Mouse (Mus musculus) CD4-positive, CD25-positive, alpha-beta regulatory T cell, adult 2 months (primary cell): ENCODE results near the gene Hfe.
"Not testable (repeated sequence)": the region's sequence is repeated elsewhere in the genome, so short reads cannot be mapped to it uniquely, and the experiment has no call there.

Source experiments
- DNase-seq: peaks from one replicate; pipeline ENCODE4 v3.0.0-alpha.2; 2012; ENCODE audit warnings: low read depth, low spot score

Hfe gene

DNA sequence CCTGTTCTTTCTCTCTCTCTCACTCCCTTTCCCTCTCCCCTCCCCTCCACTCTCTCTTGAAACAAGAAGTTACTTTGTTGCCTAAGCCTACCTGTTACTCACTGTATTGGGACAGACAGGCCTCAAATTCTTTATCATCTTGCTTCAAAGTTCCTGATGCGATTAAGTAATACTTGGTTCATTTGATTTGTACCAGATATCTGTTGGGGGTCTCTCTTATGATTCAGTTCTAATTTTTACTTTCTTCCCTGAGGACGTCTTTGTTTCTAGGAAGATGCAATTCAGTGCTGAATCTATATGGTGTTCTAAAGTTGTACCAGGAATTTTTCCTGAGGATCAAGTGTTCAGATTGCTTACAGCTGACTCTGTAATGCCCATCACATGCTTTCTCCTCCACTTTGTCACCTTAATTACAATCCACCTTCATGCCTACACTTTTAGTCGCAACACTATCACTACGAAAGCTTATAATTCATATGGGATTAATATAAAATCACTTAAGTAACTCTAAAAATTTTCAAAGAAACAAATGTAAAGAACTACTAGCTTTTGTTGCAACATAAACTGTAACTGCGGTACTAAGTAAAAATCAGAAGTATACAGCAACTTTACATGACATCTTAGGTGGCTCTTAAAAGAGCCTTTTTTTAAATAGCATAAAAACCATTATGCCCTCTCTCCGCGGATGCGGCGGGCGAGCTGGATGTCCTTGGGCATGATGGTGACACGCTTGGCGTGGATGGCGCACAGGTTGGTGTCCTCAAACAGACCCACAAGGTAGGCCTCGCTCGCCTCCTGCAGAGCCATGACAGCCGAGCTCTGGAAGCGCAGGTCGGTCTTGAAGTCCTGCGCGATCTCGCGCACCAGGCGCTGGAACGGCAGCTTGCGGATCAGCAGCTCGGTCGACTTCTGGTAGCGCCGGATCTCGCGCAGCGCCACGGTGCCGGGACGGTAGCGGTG is 34.0 kb upstream of the Hfe start:
- DNase-seq, result no peak

DNA sequence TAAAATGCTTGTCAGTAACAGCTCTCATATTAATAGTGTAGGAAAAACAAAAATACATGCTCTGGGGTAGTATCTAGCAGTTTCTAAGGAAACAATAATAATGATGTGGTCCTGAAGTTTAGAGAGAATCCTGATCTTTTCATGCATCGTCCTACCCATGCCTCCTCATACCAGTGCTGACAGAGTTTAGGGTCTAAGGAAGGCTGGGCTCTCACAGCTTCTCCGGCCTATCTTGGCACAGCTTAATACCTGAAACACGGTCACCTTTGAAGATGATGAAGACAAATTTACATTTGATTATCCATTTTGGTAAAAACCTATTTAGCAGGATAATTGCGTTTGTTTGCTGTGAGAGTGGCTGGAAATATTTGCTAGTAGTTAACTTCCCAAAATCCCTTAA is 33.3 kb upstream of the Hfe start:
- DNase-seq, result no peak

DNA sequence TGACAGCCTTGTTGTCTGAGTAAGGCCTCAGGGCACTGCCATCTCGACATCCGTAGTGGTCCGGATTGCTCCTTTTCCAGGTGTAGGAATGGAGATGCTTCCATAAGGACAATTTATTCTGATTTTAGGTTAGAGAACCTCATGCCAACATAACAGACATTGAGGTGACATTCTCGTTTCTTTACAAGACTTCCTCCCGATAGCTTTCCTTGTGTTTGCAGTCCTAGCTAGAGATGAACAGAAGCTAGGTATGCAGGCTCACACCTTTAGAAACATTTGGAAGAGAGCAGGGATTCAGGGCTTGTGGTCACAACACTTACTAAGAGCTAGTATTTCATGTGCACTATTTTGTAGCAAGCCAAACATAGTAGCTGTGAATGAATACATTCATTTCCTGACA is 32.6 kb upstream of the Hfe start:
- DNase-seq, result no peak

DNA sequence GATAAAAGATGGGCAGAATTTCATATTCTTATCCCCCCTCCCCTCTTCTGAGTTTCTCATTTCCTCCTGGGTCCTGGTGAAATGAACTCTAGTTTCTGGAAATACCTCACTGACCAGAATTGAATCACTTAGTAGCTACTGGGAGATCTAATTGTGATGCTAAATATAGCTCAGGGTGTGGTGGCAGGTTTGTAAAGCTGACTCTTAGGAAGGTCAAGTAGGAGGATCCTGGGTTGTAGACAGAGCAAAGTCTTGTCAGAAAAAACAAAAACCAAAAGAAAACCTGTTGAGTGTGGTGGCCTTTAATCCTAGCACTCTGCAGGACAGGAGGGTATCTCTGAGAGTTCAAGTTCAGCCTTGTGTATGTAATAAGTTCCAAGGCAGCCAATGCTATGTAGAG is 31.4 kb upstream of the Hfe start:
- DNase-seq, result no peak

DNA sequence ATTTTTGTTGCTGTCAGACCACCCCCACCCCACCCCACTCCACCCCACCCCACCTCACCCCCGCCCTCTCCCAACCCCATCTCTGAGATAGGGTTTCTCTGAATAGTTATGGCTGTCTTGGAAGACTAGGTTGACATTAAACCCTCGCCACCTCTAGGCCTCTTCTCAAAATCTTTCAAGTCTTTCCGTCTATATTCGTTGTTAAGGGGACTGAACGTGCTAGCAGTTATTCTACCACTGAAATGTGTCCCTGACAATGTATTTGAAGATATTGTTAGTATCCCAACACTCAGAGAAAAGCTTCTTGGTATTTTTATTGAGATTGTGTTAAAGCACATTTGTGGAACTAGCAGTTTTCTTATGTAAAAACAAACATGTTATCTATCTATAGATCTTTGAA is 30.3 kb upstream of the Hfe start:
- DNase-seq, result no peak

DNA sequence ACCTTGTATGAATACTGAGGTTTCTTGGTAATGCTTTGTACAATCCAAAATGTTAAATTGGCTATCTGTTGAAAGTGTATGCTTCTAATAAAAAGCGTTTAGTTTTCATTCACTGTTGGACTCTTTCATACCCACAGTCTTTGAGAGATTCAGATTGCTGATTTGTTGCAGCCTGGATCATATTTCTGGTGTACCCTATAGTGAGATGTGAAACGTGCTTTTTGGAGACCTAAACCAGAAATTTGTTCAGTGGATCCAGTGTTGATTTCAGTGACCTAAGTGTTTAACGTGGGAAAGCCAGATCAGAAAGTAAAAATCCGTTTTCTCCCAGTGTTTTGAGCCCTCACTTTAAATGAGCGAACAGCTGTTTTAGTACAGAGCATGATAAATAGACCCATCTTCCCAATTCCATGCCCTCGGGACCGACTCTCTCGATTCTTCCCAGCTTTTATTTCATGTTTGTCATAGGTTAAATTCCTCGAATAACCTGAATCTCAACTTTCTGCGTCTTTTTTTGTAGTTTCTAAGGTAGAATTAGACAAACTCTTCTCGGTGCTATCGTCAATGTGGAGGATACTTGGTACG is 29.7 kb upstream of the Hfe start:
- no peak for DNase-seq

DNA sequence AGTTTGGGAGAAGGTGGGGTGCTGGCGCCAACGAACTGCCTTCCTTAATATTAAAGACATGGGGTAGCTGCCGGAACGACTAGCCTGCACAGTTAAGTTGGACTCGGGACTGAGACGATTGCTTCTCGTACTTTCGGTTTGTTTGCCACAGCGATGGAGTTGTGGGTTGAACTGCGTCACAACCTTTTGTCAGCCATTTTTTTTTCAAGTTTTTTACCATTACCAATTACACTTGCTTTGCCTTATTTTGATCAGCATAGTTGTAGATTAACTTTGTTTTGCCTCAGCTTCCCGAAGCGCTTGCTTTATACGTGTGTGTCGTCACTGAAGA is 29.2 kb upstream of the Hfe start:
- peak; percentile 91 for DNase-seq

DNA sequence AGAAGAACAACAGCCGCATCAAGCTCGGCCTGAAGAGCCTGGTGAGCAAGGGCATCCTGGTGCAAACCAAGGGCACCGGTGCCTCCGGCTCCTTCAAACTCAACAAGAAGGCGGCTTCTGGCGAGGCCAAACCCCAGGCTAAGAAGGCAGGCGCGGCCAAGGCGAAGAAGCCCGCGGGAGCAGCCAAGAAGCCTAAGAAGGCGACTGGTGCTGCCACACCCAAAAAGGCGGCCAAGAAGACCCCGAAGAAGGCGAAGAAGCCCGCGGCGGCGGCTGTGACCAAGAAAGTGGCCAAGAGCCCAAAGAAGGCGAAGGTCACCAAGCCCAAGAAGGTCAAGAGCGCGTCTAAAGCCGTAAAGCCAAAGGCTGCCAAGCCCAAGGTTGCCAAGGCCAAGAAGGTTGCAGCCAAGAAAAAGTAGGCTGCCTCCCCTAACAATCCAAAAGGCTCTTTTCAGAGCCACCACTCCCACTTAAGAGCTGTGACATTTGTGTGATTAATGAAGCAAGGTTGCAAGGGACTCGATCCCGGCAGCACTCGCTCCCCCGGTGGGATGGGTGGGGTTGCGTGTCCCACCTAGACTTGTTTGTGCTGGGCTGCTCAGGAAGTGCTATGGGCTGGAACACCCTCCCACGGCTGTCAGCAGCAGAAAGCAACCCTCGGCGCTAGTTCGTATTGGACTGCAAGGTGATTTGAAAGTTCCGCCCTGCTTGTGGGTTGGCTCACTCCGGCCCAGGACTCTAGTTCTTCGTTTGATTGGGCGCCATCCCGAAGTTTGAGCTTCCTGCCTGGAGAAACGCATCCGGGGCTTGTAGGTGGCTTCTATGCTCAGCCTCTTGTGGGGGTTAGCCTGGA is 28.6 kb upstream of the Hfe start:
- peak; percentile 93 for DNase-seq

DNA sequence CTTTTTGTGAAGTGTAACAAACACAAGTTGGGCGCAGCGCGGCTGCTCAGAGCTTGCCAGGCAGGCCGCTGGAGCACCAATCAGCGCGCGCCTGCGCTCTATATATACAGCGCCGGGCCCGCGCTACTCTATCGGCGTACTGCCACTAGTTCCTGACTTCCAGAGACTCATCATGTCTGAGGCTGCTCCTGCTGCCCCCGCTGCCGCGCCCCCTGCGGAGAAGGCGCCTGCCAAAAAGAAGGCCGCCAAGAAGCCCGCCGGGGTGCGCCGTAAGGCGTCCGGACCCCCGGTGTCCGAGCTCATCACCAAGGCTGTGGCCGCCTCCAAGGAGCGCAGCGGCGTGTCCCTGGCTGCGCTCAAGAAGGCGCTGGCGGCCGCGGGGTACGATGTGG is 28.0 kb upstream of the Hfe start, which contains the start of gene Hist1h1c:
Gene Hist1h1c, plus strand, starts transcription at position 132 of the 392 bp plus-strand sequence.
- DNase-seq, result peak; percentile 93

DNA sequence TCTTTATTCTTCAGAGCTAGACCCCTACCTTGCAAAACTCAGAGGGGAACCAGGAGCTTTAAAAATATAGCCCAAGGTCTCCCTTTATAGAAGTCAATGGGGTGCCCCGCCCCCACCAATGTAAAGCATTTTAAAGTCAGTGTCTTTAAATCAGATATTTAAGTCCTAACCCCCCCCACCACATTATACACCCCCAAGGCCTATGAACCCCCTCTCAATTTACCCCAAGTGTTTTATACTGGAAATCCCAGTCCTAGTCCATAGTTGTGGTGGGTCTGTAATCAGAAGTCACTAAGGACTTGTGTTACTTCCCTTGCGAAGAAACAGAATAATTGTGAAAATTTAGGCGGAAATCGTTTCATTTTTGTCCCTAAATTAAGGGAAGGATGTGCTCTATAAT is 27.4 kb upstream of the Hfe start:
- DNase-seq, result peak; percentile 35

DNA sequence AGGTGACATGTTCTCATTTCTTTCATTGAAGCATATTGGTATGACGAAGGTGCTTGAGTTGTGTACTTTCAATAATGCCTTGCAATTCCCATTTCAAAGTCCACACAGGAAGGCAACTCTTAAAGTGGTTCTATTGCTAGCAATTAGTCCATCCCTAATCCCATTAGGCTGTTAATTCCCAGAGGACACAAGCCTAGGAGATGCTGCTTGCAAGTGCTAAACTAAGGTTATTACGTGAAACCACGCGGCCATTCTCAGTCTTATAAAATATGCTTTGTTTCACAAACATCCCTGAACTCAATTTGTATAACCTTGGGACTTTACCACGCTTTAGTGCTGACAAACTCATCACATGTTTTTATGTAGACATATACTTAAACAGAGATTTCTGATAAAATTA is 26.4 kb upstream of the Hfe start:
- DNase-seq, result no peak

DNA sequence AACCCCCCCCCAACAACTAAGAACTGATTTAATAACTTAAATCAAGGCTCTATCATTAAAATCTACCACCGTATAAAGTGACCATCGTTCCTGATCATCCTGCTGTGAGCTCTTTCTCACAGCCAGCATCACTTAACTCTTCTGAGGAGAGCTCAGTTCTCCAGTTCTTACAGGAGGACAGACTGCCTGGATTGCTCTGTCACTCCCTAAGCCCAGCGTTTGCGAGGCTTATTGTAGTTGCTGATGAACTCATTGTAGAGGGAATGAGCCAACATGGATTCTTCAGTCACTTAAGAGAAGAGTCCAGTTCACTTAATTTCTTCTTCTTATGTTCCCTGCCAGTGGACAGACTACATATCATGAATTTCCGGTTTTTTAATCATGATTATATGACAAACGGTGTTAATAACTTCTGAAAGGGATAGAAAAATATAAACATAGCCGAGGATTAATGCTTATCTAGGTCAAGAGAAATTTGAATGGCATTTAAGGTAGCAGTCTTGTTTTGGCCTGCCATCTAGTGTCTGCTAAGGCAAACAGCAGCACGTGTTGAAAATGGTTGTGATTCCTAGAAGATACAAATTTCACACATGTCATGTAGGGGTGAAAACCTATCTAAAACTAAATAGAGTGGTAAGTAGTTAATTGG is 21.6 kb upstream of the Hfe start:
- peak; percentile 77 for DNase-seq

DNA sequence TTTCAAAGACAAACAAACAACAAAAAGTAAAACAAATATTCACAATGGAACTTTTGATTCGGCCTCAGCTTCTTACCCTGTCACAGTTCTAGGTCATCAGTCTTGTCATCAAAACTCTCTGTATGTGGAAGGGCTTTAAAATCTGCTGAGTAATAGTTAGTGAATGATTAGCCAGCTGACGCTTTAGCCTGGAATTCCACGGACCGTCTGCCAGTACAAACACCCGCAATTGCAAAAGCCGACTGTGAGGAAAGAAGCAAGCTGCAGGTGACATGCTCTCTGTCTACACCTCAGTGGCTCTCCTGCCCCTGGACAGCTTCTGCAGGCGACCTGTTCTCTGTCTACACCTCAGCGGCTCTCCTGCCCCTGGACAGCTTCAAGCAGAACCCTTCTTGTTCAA is 19.8 kb upstream of the Hfe start:
- DNase-seq, result no peak

DNA sequence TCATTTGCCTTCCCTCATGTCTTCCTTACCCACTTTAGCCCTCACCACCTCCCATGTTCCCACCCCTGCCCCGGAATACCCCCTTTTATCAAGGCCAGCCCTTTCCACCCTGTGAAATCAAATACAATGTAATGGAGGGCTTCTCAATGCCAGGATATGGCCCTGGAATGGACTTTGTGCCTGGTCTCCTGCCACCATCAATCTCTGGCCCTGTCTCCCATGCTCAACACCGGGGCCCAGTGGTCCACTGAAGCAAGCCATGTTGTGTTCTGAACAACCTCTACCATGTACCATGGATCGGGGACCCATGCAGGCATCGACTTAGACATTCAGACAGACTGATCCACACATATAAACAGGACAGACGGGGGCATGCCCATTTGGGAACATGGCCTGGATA is 19.1 kb upstream of the Hfe start:
- no peak for DNase-seq

DNA sequence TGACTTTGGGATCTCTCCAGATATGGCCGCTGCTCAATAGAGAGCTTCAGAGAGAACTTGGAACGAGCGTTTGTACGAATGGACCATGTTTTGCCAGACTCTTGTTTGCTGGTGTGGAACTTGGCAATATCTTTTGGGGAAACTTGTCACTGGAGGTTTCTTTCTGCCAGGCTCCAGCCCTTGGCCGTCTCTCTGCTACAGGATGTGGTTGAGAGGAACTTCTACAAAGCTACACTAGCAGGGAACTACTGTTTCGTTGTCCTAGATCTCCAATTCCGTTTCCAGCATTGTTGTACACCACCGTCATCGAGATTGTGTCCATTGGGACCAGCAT is 18.5 kb upstream of the Hfe start:
- no peak for DNase-seq

DNA sequence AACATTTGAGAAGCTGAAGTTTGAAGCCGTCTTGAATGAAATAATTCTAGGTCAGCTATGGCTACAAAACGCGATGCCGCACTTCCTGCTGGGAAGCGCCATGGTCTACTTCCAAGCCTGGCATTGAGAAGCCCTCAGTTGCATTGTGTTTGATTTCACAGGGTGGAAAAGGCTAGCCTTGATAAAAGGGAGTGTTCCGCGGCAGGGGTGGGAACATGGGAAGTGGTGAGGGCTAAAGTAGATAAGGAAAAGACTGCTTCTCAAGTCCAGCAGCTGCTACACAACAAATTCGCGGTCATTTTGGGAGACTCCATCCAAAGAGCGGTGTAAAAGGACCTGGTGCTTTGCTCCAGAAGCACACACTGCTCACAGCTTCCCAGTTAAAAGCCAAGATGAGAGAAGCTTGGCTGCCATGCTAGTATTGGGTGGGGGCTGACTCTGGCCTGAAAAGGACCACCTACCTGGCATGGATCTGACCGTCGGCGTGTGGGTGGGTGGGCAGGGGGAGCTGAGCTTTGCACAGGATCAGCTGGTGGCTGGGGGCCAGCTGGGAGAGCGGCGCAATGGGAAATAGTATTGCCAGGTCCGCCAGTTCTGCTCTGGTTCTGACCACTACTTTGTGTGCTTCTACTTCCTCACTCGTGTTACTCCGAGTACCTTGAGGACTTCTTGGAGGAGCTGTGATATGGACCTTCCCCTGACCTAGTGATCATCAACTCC is 18.0 kb upstream of the Hfe start:
- DNase-seq, result no peak

DNA sequence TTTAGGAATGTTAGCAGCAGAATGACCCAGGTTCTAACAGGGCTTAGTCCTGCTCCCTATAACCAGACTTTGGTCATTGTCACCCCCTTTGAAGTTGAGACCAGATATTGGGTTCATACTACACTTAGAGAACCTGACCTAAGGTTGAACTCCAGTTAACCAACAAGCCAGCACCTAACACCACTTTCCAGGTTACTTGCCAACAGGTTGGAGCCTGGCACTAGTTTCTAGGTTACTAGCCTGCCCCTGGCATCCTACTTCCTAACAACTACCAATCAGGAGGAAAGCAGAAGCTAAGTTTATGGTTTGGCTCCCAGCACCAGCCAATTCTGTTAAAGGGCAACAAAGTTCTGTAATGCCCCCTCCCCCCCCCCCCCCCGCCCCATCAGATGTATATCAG is 14.6 kb upstream of the Hfe start:
- DNase-seq, result no peak

DNA sequence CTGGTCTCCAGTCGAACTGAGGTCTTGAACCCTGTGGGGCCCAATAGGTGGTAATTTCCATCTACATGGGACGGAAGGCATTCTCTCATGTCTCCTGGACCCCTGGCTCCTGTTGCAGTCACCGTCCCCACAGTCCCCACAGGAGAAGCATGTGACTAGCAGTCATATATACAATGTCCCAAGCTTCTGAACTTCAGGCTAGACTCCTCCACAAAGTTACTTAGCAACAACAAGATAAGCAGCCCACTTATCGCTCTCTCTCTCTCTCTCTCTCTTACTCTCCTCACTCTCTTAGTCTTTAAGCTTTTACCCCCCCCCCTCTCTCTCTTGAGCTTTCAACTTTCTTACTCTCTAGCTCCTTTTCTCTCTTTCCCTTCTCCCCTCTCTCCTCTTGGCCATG is 13.6 kb upstream of the Hfe start:
- no peak for DNase-seq

DNA sequence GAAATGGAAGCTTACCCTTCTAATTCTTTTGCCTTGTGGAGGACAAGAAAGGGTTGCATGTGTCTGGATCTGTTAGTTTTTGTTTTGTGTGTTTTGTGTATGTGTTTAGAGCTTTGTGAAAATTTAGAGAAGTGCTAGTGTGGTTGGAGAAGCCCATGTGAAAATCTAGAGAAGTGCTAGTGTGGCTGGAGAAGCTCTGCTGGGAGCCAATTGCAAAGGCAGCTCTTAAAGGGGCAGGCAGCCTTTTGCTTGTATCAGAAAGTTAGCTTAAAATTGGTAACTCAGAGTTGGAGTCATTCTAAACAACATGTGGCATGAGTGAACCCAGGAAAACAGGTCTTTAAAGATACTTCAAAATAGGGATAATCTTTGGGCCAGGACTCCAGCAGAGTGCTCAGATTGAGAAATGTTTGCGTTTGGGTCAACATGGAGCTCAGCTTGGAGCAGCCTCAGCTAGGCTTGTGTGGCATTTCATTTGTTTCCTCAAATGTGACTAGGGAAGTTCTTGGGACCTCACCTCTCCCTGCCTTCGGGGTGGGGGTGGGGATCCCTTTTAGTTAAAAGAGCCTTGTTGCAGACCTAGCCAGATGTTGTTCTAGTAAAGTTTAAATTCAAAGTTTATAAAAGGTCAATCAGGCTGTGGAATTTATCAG is 7.1 kb upstream of the Hfe start:
- not testable (repeated sequence) for DNase-seq

DNA sequence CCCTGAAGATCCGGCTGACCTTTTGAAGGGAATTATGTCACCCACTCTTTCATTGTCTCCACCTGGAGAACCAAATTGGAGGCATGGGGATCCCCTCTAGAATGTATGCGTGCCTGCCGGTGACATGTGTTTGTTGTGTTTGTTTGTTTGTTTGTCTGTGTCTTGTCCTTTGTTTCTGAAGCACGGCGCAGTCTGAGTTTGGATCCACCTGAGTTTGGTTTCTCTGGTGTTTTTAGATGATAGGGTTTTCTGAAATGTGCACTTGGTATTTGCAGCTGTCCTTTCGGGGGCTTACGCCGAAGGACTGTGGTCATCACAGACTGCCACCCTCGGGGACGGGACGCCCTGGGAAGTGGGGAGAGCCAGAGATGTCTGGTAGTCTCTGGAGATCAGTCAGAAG is 6.5 kb upstream of the Hfe start:
- DNase-seq, result no peak
